Mouse (Mus musculus) CD4-positive, CD25-positive, alpha-beta regulatory T cell (primary cell): ENCODE measurements around the gene Ankef1. TPM values are rescaled to one million over a fixed set of nuclear protein-coding genes. Genes with fewer than 3 reads are reported as not detected.

Source experiments
- polyA plus RNA-seq: library from polyadenylated mRNA; unstranded; fragments of 100-300 nt; shearing (Covaris generic); gene quantifications from one replicate; pipeline ENCODE4 v1.2.1, GENCODE M21; 2017

Gene Ankef1
- polyA plus RNA-seq, result 0.22 TPM

DNA sequence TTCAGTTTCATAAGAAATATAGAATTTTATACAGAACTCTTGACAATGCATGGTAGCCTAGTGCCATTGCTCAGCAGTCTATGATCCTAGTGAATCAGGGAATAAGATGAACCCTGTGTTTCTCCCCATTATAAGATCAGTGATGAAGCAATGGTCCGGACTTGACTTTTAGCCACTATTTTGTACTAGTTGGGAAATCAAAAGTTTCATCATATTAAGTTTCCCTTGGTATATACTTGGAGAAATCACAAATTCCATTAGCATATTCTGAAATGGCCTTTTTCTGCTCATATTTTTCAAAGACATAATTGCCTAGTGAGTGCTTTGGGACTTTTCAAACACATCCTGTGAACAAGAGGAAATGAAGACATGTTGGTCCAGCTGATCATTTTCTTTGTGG lies at the start of gene Ankef1:
TSS of gene Ankef1 (plus strand) at position 260 of the 400 bp plus-strand sequence.

Other genes starting within 250 kb of the Ankef1 start
- 0.06 TPM for gene Pak7, start 113.9 kb upstream of the Ankef1 start, polyA plus RNA-seq
- 0.05 TPM for gene Snap25, start 211.5 kb downstream of the Ankef1 start, polyA plus RNA-seq